Mouse (Mus musculus) liver, embryonic 14.5 days (tissue): ENCODE results near the gene Vwa7.

Experiments
- CTCF ChIP-seq: IDR thresholded peaks from 2 replicates; pipeline ENCODE4 v1.5.1; 2016; ENCODE audit warnings: antibody characterized with exemption, low read depth, control low read depth
- EP300 ChIP-seq: IDR thresholded peaks from 2 replicates; pipeline ENCODE4 v1.6.1; 2016; ENCODE audit warnings: antibody characterized with exemption, low read depth

GRCm38 (mm10) chr17:35018171-35018570, 1.8 kb downstream of the Vwa7 start:
- no peak for TF ChIP-seq CTCF
- TF ChIP-seq EP300 = no peak
